Mouse (Mus musculus) liver, embryonic 15.5 days (tissue): ENCODE results near the gene B3gnt2. TPM values are rescaled to one million over a fixed set of nuclear protein-coding genes. Genes with fewer than 3 reads are reported as not detected.

Experiments used
- ATAC-seq: fragments of 200-750 bp; cut with Nextera tagmentation; 2 replicates; pipeline ENCODE4 v1.8.0; 2017; ENCODE audit warnings: moderate number of reproducible peaks, mild to moderate bottlenecking, moderate library complexity; ENCODE audit not compliant: insufficient read depth
- H3K27ac ChIP-seq: fragments of 300-500 bp; sonication (generic); replicated peaks from 2 replicates; pipeline ENCODE4 v1.5.1; 2015; ENCODE audit warnings: mild to moderate bottlenecking, inconsistent platforms
- H3K27me3 ChIP-seq: fragments of 300-500 bp; sonication (generic); 2 replicates; pipeline ENCODE4 v1.6.1; 2015; ENCODE audit warnings: mild to moderate bottlenecking, inconsistent platforms
- H3K36me3 ChIP-seq: fragments of 300-500 bp; sonication (generic); replicated peaks from 2 replicates; pipeline ENCODE4 v1.6.1; 2015; ENCODE audit warnings: moderate library complexity, mild to moderate bottlenecking, inconsistent platforms
- H3K4me1 ChIP-seq: fragments of 300-500 bp; sonication (generic); replicated peaks from 2 replicates; pipeline ENCODE4 v1.6.1; 2015; ENCODE audit warnings: inconsistent platforms
- H3K4me2 ChIP-seq: fragments of 300-500 bp; sonication (generic); 2 replicates; pipeline ENCODE4 v1.6.1; 2015; ENCODE audit warnings: moderate library complexity, mild to moderate bottlenecking, inconsistent platforms
- H3K4me3 ChIP-seq: fragments of 300-500 bp; sonication (generic); replicated peaks from 2 replicates; pipeline ENCODE4 v1.5.1; 2015; ENCODE audit warnings: mild to moderate bottlenecking, inconsistent platforms
- H3K9ac ChIP-seq: fragments of 300-500 bp; sonication (generic); 2 replicates; pipeline ENCODE4 v1.6.1; 2015; ENCODE audit warnings: moderate library complexity, mild to moderate bottlenecking, inconsistent platforms
- H3K9me3 ChIP-seq: fragments of 300-500 bp; sonication (generic); replicated peaks from 2 replicates; pipeline ENCODE4 v1.6.1; 2016; ENCODE audit warnings: inconsistent platforms
- WGBS: fragments of 180-500 bp; shearing (Covaris S2); methylation state at CpG from one replicate; pipeline ENCODE4 v1.1.7; 2015; ENCODE audit warnings: mixed read lengths; ENCODE audit not compliant: insufficient replicate concordance; 5-methylcytosine and 5-hydroxymethylcytosine counted together
- polyA plus RNA-seq: library from polyadenylated mRNA; unstranded; fragments of >200 nt; fragmentation: Nextera tagmentation; extraction: Ambion mirVana; gene quantifications from 2 replicates; pipeline ENCODE4 v1.2.1, GENCODE M21; 2015

B3gnt2 gene
- polyA plus RNA-seq, 1 experiment from 2014 or later, result 5.3 TPM

- H3K36me3 ChIP-seq, result no peaks in the 10 kb centered on the region
- no peak overlapping the region for H3K4me3 ChIP-seq
- no peaks in the 10 kb centered on the region for H3K27me3 ChIP-seq
- 11% methylated on average over 3 of the region's 3 CpGs for WGBS
- no peak overlapping the region for H3K9ac ChIP-seq
- H3K4me1 ChIP-seq, result peaks cover 44% of the 10 kb centered on the region
- no peak overlapping the region for H3K4me2 ChIP-seq
- ATAC-seq, result peak; percentile 45; the same call in 1 of the 2 replicates
- H3K9me3 ChIP-seq, result no peaks in the 10 kb centered on the region
- peak overlapping the region; percentile 8; the same call in 1 of the 2 replicates for H3K27ac ChIP-seq
Observed at GRCm38 (mm10) chr11:22813427-22813826, 47.3 kb downstream of the B3gnt2 start.

GRCm38 (mm10) chr11:22811413-22811812 lies 49.3 kb downstream of the B3gnt2 start:
- no peak overlapping the region for H3K4me2 ChIP-seq
- no peaks in the 10 kb centered on the region for H3K36me3 ChIP-seq
- no peak overlapping the region for H3K27ac ChIP-seq
- no peaks in the 10 kb centered on the region for H3K9me3 ChIP-seq
- no peak overlapping the region for H3K9ac ChIP-seq
- 74% methylated on average over 3 of the region's 3 CpGs for WGBS
- no peaks in the 10 kb centered on the region for H3K27me3 ChIP-seq
- ATAC-seq, result no peak
- H3K4me3 ChIP-seq, result no peak overlapping the region
- H3K4me1 ChIP-seq, result peaks cover 61% of the 10 kb centered on the region

DNA sequence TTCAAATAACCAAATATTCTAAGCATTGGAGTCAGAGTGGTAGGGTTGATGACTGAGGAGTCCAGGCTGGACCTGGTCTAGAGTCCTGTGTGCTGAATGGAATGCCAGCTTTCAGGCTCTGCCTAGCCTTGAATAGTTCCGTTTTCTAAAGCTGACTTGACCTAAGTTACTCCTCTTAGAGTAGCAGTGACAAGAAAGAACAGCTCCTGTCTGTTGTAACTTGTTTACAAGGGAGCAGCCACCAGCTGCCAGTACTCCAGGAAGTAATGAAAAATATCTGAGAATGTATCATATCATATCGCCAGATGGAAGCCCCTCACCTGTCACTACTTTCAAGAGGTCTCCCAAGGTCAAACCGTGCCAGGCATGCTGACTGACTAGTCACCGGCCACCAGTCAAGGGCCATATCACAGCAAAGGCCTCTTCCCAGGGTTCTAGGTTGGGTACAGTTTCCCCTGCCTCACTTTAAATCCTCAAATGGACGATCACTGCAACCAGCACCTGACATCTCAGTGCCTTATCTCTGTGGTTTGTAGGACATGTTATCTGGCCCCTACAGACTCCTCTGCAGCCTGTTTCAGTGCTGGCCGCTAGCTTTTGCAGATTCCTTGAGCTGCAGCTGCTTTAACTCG lies 51.2 kb downstream of the B3gnt2 start:
- WGBS, result 18% methylated on average over 7 of the region's 7 CpGs
- Histone ChIP-seq H3K27ac (no peak overlapping the region), H3K36me3 (no peaks in the 10 kb centered on the region), H3K4me2 (peak overlapping the region; percentile 11; the same call in 1 of the 2 replicates), H3K4me1 (peaks cover 59% of the 10 kb centered on the region), H3K9me3 (no peaks in the 10 kb centered on the region), H3K9ac (no peak overlapping the region), H3K27me3 (no peaks in the 10 kb centered on the region), H3K4me3 (no peak overlapping the region)
- peak; percentile 42; the same call in 1 of the 2 replicates for ATAC-seq

GRCm38 (mm10) chr11:22808040-22808439 lies 52.7 kb downstream of the B3gnt2 start:
- Histone ChIP-seq H3K27me3 (no peaks in the 10 kb centered on the region), H3K4me1 (peaks cover 47% of the 10 kb centered on the region), H3K9ac (no peak overlapping the region), H3K4me3 (no peak overlapping the region), H3K27ac (no peak overlapping the region), H3K4me2 (no peak overlapping the region), H3K9me3 (no peaks in the 10 kb centered on the region), H3K36me3 (no peaks in the 10 kb centered on the region)
- peak; percentile 43; the same call in 1 of the 2 replicates for ATAC-seq

DNA sequence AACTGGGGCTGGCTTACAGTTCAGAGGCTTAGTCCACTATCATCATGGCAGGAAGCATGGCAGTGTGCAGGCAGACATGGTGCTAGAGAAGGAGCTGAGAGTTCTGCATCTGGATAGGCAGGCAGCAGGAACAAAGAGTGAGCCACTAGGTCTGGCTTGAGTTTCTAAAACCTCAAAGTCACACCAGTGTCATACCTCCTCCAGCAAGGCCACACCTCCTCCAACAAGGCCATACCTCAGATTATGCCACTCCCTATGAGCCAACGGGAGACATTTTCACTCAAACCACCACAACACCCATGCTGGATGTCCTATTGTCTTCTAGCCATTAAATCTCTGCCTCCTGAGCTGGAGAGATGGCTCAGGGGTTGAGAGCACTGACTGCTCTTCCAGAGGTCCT lies 55.6 kb downstream of the B3gnt2 start:
- no peak overlapping the region for H3K4me3 ChIP-seq
- no peak for ATAC-seq
- no peaks in the 10 kb centered on the region for H3K36me3 ChIP-seq
- H3K27me3 ChIP-seq, result no peaks in the 10 kb centered on the region
- H3K4me1 ChIP-seq, result peaks cover 46% of the 10 kb centered on the region
- no peak overlapping the region for H3K9ac ChIP-seq
- no peaks in the 10 kb centered on the region for H3K9me3 ChIP-seq
- WGBS, result 66% methylated on average over 1 of the region's 1 CpGs
- H3K4me2 ChIP-seq, result no peak overlapping the region
- H3K27ac ChIP-seq, result no peak overlapping the region

DNA sequence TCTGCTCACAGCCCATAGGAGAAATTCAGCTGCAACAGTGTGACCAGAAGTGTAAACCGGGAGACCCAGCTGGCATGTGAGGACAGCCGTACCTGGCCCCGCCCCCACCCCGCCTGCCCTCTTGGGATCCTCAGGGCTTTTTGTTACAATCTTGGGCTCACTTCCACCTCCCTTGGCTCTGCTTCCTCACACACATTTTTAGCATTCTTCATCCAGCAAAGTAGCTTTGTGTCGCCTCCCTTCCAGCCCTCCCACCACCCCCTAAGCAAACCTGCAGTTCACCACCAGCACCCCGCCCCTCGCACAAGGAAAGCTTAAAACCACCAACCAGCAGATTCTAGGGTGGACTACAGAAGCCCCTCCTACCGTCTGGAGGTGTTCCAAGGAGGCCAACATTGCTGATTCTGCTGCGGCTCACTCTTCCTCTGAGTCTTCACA lies 60.8 kb downstream of the B3gnt2 start:
- Histone ChIP-seq H3K9ac (no peak overlapping the region), H3K4me1 (peaks cover 10% of the 10 kb centered on the region), H3K36me3 (no peaks in the 10 kb centered on the region), H3K27ac (no peak overlapping the region), H3K9me3 (no peaks in the 10 kb centered on the region), H3K4me2 (no peak overlapping the region; the same call in 1 of the 2 replicates), H3K4me3 (no peak overlapping the region), H3K27me3 (no peaks in the 10 kb centered on the region)
- ATAC-seq, result no peak
- WGBS, result 30% methylated on average over 9 of the region's 9 CpGs

DNA sequence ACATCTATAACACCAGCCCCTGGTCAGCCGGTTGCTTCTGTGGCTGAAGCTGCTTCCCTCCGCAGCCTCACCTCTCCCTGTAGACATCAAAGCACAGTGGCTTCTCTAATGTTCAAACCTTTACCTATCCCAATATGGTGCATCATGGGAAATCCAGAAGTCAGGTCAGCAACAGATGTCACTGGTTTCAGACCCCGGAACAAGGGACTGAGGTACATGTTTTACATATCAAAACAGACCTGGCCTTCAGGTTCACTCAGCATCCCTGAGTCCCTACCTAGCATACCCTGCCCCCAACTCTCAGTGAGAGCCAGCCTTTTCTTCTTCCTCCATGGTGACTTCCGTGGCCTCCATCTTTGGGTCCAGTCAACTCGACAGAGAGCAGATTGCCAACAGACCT lies 61.8 kb downstream of the B3gnt2 start:
- WGBS, result 66% methylated on average over 5 of the region's 5 CpGs
- H3K4me3 ChIP-seq, result no peak overlapping the region
- no peaks in the 10 kb centered on the region for H3K36me3 ChIP-seq
- H3K27ac ChIP-seq, result no peak overlapping the region
- no peak for ATAC-seq
- no peaks in the 10 kb centered on the region for H3K9me3 ChIP-seq
- peaks cover 20% of the 10 kb centered on the region for H3K4me1 ChIP-seq
- H3K9ac ChIP-seq, result no peak overlapping the region
- H3K27me3 ChIP-seq, result no peaks in the 10 kb centered on the region
- H3K4me2 ChIP-seq, result no peak overlapping the region

- Histone ChIP-seq H3K27ac (no peak overlapping the region), H3K9me3 (no peaks in the 10 kb centered on the region), H3K9ac (no peak overlapping the region), H3K4me3 (no peak overlapping the region), H3K36me3 (no peaks in the 10 kb centered on the region), H3K27me3 (no peaks in the 10 kb centered on the region), H3K4me2 (no peak overlapping the region), H3K4me1 (peaks cover 28% of the 10 kb centered on the region)
- ATAC-seq, result no peak
- 63% methylated on average over 1 of the region's 1 CpGs for WGBS
Observed at GRCm38 (mm10) chr11:22794734-22795133, 66.0 kb downstream of the B3gnt2 start.

- Histone ChIP-seq H3K36me3 (no peaks in the 10 kb centered on the region), H3K27ac (peak overlapping the region; percentile 6; the same call in 1 of the 2 replicates), H3K9ac (no peak overlapping the region), H3K4me2 (peak overlapping the region; percentile 19), H3K9me3 (no peaks in the 10 kb centered on the region), H3K27me3 (no peaks in the 10 kb centered on the region), H3K4me3 (no peak overlapping the region), H3K4me1 (peaks cover 26% of the 10 kb centered on the region)
- peak; percentile 84 for ATAC-seq
- WGBS, result 34% methylated on average over 1 of the region's 1 CpGs
Observed at GRCm38 (mm10) chr11:22793881-22794203, 66.9 kb downstream of the B3gnt2 start.

GRCm38 (mm10) chr11:22793176-22793880 lies 67.4 kb downstream of the B3gnt2 start:
- H3K27ac ChIP-seq, result peak overlapping the region; percentile 39; the same call in 1 of the 2 replicates
- 49% methylated on average over 3 of the region's 3 CpGs for WGBS
- ATAC-seq, result peak; percentile 91
- peak overlapping the region; percentile 19 for H3K4me2 ChIP-seq
- H3K9me3 ChIP-seq, result no peaks in the 10 kb centered on the region
- peaks cover 26% of the 10 kb centered on the region for H3K4me1 ChIP-seq
- no peaks in the 10 kb centered on the region for H3K27me3 ChIP-seq
- no peak overlapping the region for H3K9ac ChIP-seq
- no peaks in the 10 kb centered on the region for H3K36me3 ChIP-seq
- H3K4me3 ChIP-seq, result no peak overlapping the region

DNA sequence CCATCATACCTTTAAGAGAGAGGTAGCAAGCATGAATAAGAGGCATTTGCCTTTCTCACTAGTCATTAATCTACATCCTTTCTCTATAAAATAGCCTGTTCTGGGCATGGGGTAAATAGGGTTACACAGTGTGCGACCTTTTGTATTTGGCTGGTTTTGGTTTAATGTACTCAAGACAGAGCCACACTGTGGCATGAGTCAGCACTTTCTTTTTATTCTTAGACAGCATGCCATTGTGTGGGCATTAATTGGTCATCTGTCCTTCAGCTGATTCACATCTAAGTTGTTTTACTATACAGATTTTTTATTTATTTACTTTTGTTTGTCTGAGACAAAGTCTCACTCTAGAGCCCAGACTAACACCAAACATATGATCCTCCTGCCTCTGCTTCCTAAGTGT lies 68.6 kb downstream of the B3gnt2 start:
- H3K9ac ChIP-seq, result no peak overlapping the region
- 58% methylated on average over 1 of the region's 1 CpGs for WGBS
- no peaks in the 10 kb centered on the region for H3K9me3 ChIP-seq
- peaks cover 26% of the 10 kb centered on the region for H3K4me1 ChIP-seq
- no peak overlapping the region for H3K4me3 ChIP-seq
- H3K36me3 ChIP-seq, result no peaks in the 10 kb centered on the region
- no peak overlapping the region for H3K4me2 ChIP-seq
- H3K27me3 ChIP-seq, result no peaks in the 10 kb centered on the region
- H3K27ac ChIP-seq, result no peak overlapping the region
- no peak for ATAC-seq
